Mouse (Mus musculus): ENCODE measurements around the gene Nr5a2. TPM values are rescaled to one million over a fixed set of nuclear protein-coding genes. Genes with fewer than 3 reads are reported as not detected.

Nr5a2 gene
- total RNA-seq, 2 experiments from 2014 or later = not detected

GRCm38 (mm10) chr1:136910741-136911593 is 49.3 kb downstream of the Nr5a2 start:
- no peak for ATAC-seq (replicated peaks; ENCODE audit: poor library complexity)

- ATAC-seq (replicated peaks; ENCODE audit: poor library complexity) = no peak
Observed at GRCm38 (mm10) chr1:136910144-136910543, 50.1 kb downstream of the Nr5a2 start.

- no peak for ATAC-seq (replicated peaks; ENCODE audit: poor library complexity)
Observed at GRCm38 (mm10) chr1:136909494-136910037, 50.7 kb downstream of the Nr5a2 start.

GRCm38 (mm10) chr1:136898130-136898529 is 62.1 kb downstream of the Nr5a2 start:
- ATAC-seq (replicated peaks; ENCODE audit: poor library complexity) = no peak

GRCm38 (mm10) chr1:136896351-136896750 is 63.9 kb downstream of the Nr5a2 start:
- ATAC-seq (replicated peaks; ENCODE audit: poor library complexity) = no peak

GRCm38 (mm10) chr1:136895877-136896276 is 64.4 kb downstream of the Nr5a2 start:
- no peak for ATAC-seq (replicated peaks; ENCODE audit: poor library complexity)

GRCm38 (mm10) chr1:136894753-136895152 is 65.5 kb downstream of the Nr5a2 start:
- no peak for ATAC-seq (replicated peaks; ENCODE audit: poor library complexity)

GRCm38 (mm10) chr1:136893162-136893561 is 67.1 kb downstream of the Nr5a2 start:
- ATAC-seq (replicated peaks; ENCODE audit: poor library complexity) = no peak

- no peak for ATAC-seq (replicated peaks; ENCODE audit: poor library complexity)
Observed at GRCm38 (mm10) chr1:136890439-136890838, 69.8 kb downstream of the Nr5a2 start.

GRCm38 (mm10) chr1:136888704-136889103 is 71.5 kb downstream of the Nr5a2 start:
- ATAC-seq (replicated peaks; ENCODE audit: poor library complexity) = no peak

GRCm38 (mm10) chr1:136886678-136887077 is 73.6 kb downstream of the Nr5a2 start:
- no peak for ATAC-seq (replicated peaks; ENCODE audit: poor library complexity)

GRCm38 (mm10) chr1:136883458-136884174 is 76.6 kb downstream of the Nr5a2 start:
- ATAC-seq (replicated peaks; ENCODE audit: poor library complexity) = no peak

GRCm38 (mm10) chr1:136880260-136880659 is 80.0 kb downstream of the Nr5a2 start:
- no peak for ATAC-seq (replicated peaks; ENCODE audit: poor library complexity)

- ATAC-seq (replicated peaks; ENCODE audit: poor library complexity) = no peak
Observed at GRCm38 (mm10) chr1:136875006-136875405, 85.2 kb downstream of the Nr5a2 start.

- ATAC-seq (replicated peaks; ENCODE audit: poor library complexity) = no peak
Observed at GRCm38 (mm10) chr1:136868955-136869354, 91.3 kb downstream of the Nr5a2 start.

GRCm38 (mm10) chr1:136868285-136868684 is 92.0 kb downstream of the Nr5a2 start:
- no peak for ATAC-seq (replicated peaks; ENCODE audit: poor library complexity)

GRCm38 (mm10) chr1:136866481-136867092 is 93.7 kb downstream of the Nr5a2 start:
- ATAC-seq (replicated peaks; ENCODE audit: poor library complexity) = no peak

- no peak for ATAC-seq (replicated peaks; ENCODE audit: poor library complexity)
Observed at GRCm38 (mm10) chr1:136863209-136863608, 97.0 kb downstream of the Nr5a2 start.

GRCm38 (mm10) chr1:136859454-136859853 is 100.8 kb downstream of the Nr5a2 start:
- no peak for ATAC-seq (replicated peaks; ENCODE audit: poor library complexity)

GRCm38 (mm10) chr1:136858724-136859123 is 101.5 kb downstream of the Nr5a2 start:
- no peak for ATAC-seq (replicated peaks; ENCODE audit: poor library complexity)

GRCm38 (mm10) chr1:136856104-136856503 is 104.1 kb downstream of the Nr5a2 start:
- ATAC-seq (replicated peaks; ENCODE audit: poor library complexity) = no peak

Data from megakaryocyte progenitor cell, adult 5-6 weeks (primary cell).